Mouse (Mus musculus) bone marrow macrophage, adult 2 months (primary cell): ENCODE measurements around the gene Slc6a3.

ENCODE experiments used
- CTCF ChIP-seq: IDR thresholded peaks from 2 replicates; pipeline ENCODE4 v1.5.1; 2012; ENCODE audit warnings: low read depth, mild to moderate bottlenecking, low read length, moderate library complexity
- POLR2A ChIP-seq: IDR thresholded peaks from 2 replicates; pipeline ENCODE4 v1.6.1; 2012; ENCODE audit warnings: mild to moderate bottlenecking, low read depth, low read length, borderline replicate concordance

GRCm38 (mm10) chr13:73600217-73600616, 63.7 kb downstream of the Slc6a3 start:
- no peak for TF ChIP-seq CTCF
- TF ChIP-seq POLR2A, result no peak
